Mouse (Mus musculus) midbrain, embryonic 12.5 days (tissue): ENCODE measurements around the gene Zbtb18. TPM values are rescaled to one million over a fixed set of nuclear protein-coding genes. Genes with fewer than 3 reads are reported as not detected.

Experiments used
- ATAC-seq: fragments of 200-750 bp; cut with Nextera tagmentation; 2 replicates; pipeline ENCODE4 v1.8.0; 2017; ENCODE audit warnings: low read depth, moderate TSS enrichment, moderate library complexity; ENCODE audit not compliant: low FRiP score
- H3K27ac ChIP-seq: fragments of 300-500 bp; sonication (generic); replicated peaks from 2 replicates; pipeline ENCODE4 v1.5.1; 2016; ENCODE audit warnings: mild to moderate bottlenecking
- H3K27me3 ChIP-seq: fragments of 300-500 bp; sonication (generic); 2 replicates; pipeline ENCODE4 v1.6.1; 2016; ENCODE audit warnings: mild to moderate bottlenecking
- H3K36me3 ChIP-seq: fragments of 300-500 bp; sonication (generic); 2 replicates; pipeline ENCODE4 v1.6.1; 2016
- H3K4me1 ChIP-seq: fragments of 300-500 bp; sonication (generic); 2 replicates; pipeline ENCODE4 v1.6.1; 2016
- H3K4me2 ChIP-seq: fragments of 300-500 bp; sonication (generic); replicated peaks from 2 replicates; pipeline ENCODE4 v1.6.1; 2016; ENCODE audit warnings: mild to moderate bottlenecking, moderate library complexity
- H3K4me3 ChIP-seq: fragments of 300-500 bp; sonication (generic); 2 replicates; pipeline ENCODE4 v1.5.1; 2016; ENCODE audit warnings: mild to moderate bottlenecking
- H3K9ac ChIP-seq: fragments of 300-500 bp; sonication (generic); replicated peaks from 2 replicates; pipeline ENCODE4 v1.6.1; 2016; ENCODE audit warnings: mild to moderate bottlenecking, moderate library complexity
- H3K9me3 ChIP-seq: fragments of 300-500 bp; sonication (generic); 2 replicates; pipeline ENCODE4 v1.6.1; 2016; ENCODE audit warnings: mild to moderate bottlenecking
- WGBS: fragments of 180-500 bp; shearing (Covaris S2); methylation state at CpG from one replicate; pipeline ENCODE4 v1.1.7; 2016; 5-methylcytosine and 5-hydroxymethylcytosine counted together
- polyA plus RNA-seq: library from polyadenylated mRNA; unstranded; fragments of >200 nt; fragmentation: Nextera tagmentation; extraction: Ambion mirVana; gene quantifications from 2 replicates; pipeline ENCODE4 v1.2.1, GENCODE M21; 2016

The Zbtb18 gene
- polyA plus RNA-seq, 1 experiment from 2014 or later: 11.9 TPM

- H3K9ac ChIP-seq: no peak overlapping the region
- H3K27ac ChIP-seq: no peak overlapping the region
- 75% methylated on average over 8 of the region's 8 CpGs for WGBS
- H3K27me3 ChIP-seq: no peaks in the 10 kb centered on the region
- no peaks in the 10 kb centered on the region for H3K9me3 ChIP-seq
- no peak overlapping the region for H3K4me2 ChIP-seq
- ATAC-seq: no peak
- 0 out of 2 replicates have a peak, but pooled peaks cover 3% of the 10 kb centered on the region for H3K4me1 ChIP-seq
- H3K4me3 ChIP-seq: no peak overlapping the region
- H3K36me3 ChIP-seq: no peaks in the 10 kb centered on the region
These were observed 25.0 kb downstream of the Zbtb18 start for GRCm38 (mm10) chr1:177467150-177467549.

DNA sequence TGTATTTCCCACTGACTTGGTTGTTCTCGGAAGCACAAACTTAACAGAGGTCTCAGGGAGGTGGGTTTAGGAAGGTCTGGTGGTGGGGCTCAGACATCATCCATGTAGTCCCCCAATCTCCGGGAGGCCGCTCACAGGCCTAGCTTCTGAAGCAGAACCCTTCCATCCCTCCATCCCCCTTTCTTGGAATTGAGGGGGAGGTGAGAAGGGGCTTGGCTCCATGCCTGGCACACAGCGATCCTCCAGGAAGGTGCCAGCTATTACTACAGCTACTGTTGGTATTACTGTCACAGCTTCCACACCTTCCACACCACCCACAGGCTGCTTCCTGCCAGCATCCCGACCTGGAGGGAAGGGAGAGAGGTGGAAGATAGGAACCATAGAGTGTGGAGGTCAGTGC lies 26.3 kb downstream of the Zbtb18 start:
- ATAC-seq: 0 out of 2 replicates have a peak, but pooled peaks have one; percentile 12
- H3K4me3 ChIP-seq: no peak overlapping the region
- H3K4me1 ChIP-seq: no peaks in the 10 kb centered on the region
- H3K9me3 ChIP-seq: no peaks in the 10 kb centered on the region
- H3K27me3 ChIP-seq: no peaks in the 10 kb centered on the region
- 90% methylated on average over 5 of the region's 5 CpGs for WGBS
- H3K27ac ChIP-seq: no peak overlapping the region
- H3K9ac ChIP-seq: no peak overlapping the region
- no peaks in the 10 kb centered on the region for H3K36me3 ChIP-seq
- H3K4me2 ChIP-seq: no peak overlapping the region

DNA sequence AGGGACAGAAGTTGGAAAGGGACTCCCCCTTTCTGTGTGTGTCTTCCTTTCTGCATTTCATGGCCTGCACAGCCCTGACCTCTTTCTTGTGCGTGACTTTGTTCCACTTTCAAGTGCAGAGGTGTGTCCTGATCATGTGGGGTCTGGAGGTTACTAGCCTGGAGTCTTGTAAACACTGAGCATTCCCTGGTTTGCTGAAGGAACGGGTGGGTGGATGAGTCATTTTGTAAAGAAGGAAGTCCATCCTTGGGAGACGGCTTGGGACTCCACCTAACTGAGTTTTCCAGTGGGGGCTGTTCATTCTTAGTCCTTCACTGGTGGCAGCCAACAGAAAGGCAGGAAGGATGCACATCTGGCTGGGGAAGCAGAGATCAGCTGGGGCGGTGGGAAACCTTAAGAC lies 27.9 kb downstream of the Zbtb18 start:
- Histone ChIP-seq H3K36me3 (no peaks in the 10 kb centered on the region), H3K4me2 (no peak overlapping the region)
- 79% methylated on average over 4 of the region's 4 CpGs for WGBS

DNA sequence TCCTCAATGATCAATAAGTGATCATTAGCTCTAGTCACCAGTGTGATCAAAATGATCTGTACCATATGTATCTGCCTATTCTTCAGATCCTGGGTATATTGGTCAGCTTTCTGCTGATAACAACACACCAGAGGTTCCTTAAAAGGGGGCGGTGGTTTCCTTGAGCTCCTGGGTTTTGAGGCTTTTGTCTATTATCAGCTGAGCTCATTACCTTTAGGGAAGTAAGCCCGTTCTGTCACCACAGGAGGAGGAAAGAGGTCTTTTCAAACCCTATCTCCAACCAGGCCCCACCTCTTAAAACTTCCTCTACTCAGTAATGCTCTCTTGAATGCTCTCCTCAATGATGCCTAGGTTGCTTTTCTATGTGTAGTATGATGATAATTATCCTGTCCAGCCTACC lies 28.8 kb downstream of the Zbtb18 start:
- H3K9ac ChIP-seq: no peak overlapping the region
- no peak overlapping the region for H3K4me3 ChIP-seq
- no peaks in the 10 kb centered on the region for H3K9me3 ChIP-seq
- 75% methylated on average over 2 of the region's 2 CpGs for WGBS
- H3K27ac ChIP-seq: no peak overlapping the region
- H3K4me1 ChIP-seq: no peaks in the 10 kb centered on the region
- no peak overlapping the region for H3K4me2 ChIP-seq
- no peaks in the 10 kb centered on the region for H3K36me3 ChIP-seq
- no peaks in the 10 kb centered on the region for H3K27me3 ChIP-seq
- no peak for ATAC-seq

More for the DNA sequence above, 27.9 kb downstream of the Zbtb18 start:
- Histone ChIP-seq H3K9ac (no peak overlapping the region), H3K4me3 (no peak overlapping the region), H3K4me1 (no peaks in the 10 kb centered on the region), H3K9me3 (no peaks in the 10 kb centered on the region), H3K27ac (no peak overlapping the region), H3K27me3 (no peaks in the 10 kb centered on the region)
- no peak for ATAC-seq

- WGBS: 88% methylated on average over 13 of the region's 13 CpGs
- no peak overlapping the region for H3K27ac ChIP-seq
- no peaks in the 10 kb centered on the region for H3K9me3 ChIP-seq
- H3K4me3 ChIP-seq: no peak overlapping the region
- no peak overlapping the region for H3K4me2 ChIP-seq
- no peak overlapping the region for H3K9ac ChIP-seq
- H3K27me3 ChIP-seq: no peaks in the 10 kb centered on the region
- ATAC-seq: no peak
- H3K36me3 ChIP-seq: no peaks in the 10 kb centered on the region
- no peaks in the 10 kb centered on the region; the same call in 1 of the 2 replicates for H3K4me1 ChIP-seq
These were observed 33.5 kb downstream of the Zbtb18 start for GRCm38 (mm10) chr1:177475542-177476197.

DNA sequence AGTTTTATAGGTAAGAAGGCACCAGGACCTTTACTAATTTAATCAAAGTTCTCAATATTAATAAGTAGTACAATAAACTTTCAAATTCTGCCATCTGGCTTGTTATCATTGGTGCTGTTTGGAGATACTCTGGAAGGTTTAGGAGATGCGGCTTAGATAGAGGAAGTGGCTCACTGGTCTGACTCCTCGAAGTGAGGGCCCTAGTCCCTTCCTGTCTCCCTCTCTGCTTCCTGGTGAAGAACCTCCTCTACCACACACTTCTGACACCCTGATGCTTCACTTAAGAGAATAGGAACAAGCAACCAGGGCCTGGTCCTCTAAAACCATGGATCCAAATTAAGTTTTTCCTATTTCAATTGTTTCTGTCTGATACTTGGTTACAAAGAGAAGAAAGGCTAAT lies 36.4 kb downstream of the Zbtb18 start:
- no peaks in the 10 kb centered on the region for H3K27me3 ChIP-seq
- no peak overlapping the region for H3K27ac ChIP-seq
- ATAC-seq: no peak
- no peak overlapping the region for H3K4me2 ChIP-seq
- 77% methylated on average over 2 of the region's 2 CpGs for WGBS
- H3K9ac ChIP-seq: no peak overlapping the region
- no peaks in the 10 kb centered on the region for H3K9me3 ChIP-seq
- H3K4me3 ChIP-seq: no peak overlapping the region
- H3K4me1 ChIP-seq: no peaks in the 10 kb centered on the region; the same call in 1 of the 2 replicates
- no peaks in the 10 kb centered on the region for H3K36me3 ChIP-seq

- 75% methylated on average over 10 of the region's 10 CpGs for WGBS
- Histone ChIP-seq H3K4me3 (no peak overlapping the region), H3K27ac (no peak overlapping the region), H3K4me2 (no peak overlapping the region), H3K36me3 (no peaks in the 10 kb centered on the region), H3K27me3 (no peaks in the 10 kb centered on the region), H3K9me3 (no peaks in the 10 kb centered on the region), H3K9ac (no peak overlapping the region), H3K4me1 (peaks cover 5% of the 10 kb centered on the region; the same call in 1 of the 2 replicates)
- ATAC-seq: no peak
These were observed 37.3 kb downstream of the Zbtb18 start for GRCm38 (mm10) chr1:177479356-177480004.

GRCm38 (mm10) chr1:177483612-177484011 lies 41.5 kb downstream of the Zbtb18 start:
- no peak overlapping the region for H3K9ac ChIP-seq
- H3K9me3 ChIP-seq: no peaks in the 10 kb centered on the region
- H3K36me3 ChIP-seq: no peaks in the 10 kb centered on the region
- no peak overlapping the region for H3K4me2 ChIP-seq
- no peak overlapping the region for H3K4me3 ChIP-seq
- ATAC-seq: no peak
- 95% methylated on average over 2 of the region's 2 CpGs for WGBS
- no peak overlapping the region for H3K27ac ChIP-seq
- no peaks in the 10 kb centered on the region for H3K27me3 ChIP-seq
- peaks cover 14% of the 10 kb centered on the region; the same call in 1 of the 2 replicates for H3K4me1 ChIP-seq

GRCm38 (mm10) chr1:177484280-177484679 lies 42.1 kb downstream of the Zbtb18 start:
- WGBS: 70% methylated on average over 7 of the region's 7 CpGs
- Histone ChIP-seq H3K4me1 (peaks cover 14% of the 10 kb centered on the region; the same call in 1 of the 2 replicates), H3K4me3 (no peak overlapping the region), H3K9ac (no peak overlapping the region), H3K27ac (no peak overlapping the region), H3K4me2 (no peak overlapping the region), H3K27me3 (no peaks in the 10 kb centered on the region), H3K9me3 (no peaks in the 10 kb centered on the region), H3K36me3 (no peaks in the 10 kb centered on the region)
- ATAC-seq: no peak

GRCm38 (mm10) chr1:177484680-177485079 lies 42.5 kb downstream of the Zbtb18 start:
- H3K4me3 ChIP-seq: no peak overlapping the region
- no peaks in the 10 kb centered on the region for H3K27me3 ChIP-seq
- peaks cover 14% of the 10 kb centered on the region; the same call in 1 of the 2 replicates for H3K4me1 ChIP-seq
- H3K4me2 ChIP-seq: no peak overlapping the region
- WGBS: 48% methylated on average over 7 of the region's 7 CpGs
- no peaks in the 10 kb centered on the region for H3K36me3 ChIP-seq
- H3K9ac ChIP-seq: no peak overlapping the region
- ATAC-seq: no peak; the same call in 1 of the 2 replicates
- no peak overlapping the region for H3K27ac ChIP-seq
- H3K9me3 ChIP-seq: no peaks in the 10 kb centered on the region

- Histone ChIP-seq H3K9me3 (no peaks in the 10 kb centered on the region), H3K9ac (no peak overlapping the region), H3K4me1 (peaks cover 10% of the 10 kb centered on the region; the same call in 1 of the 2 replicates), H3K4me2 (no peak overlapping the region), H3K27ac (no peak overlapping the region), H3K27me3 (no peaks in the 10 kb centered on the region), H3K4me3 (no peak overlapping the region), H3K36me3 (no peaks in the 10 kb centered on the region)
- WGBS: 81% methylated on average over 7 of the region's 7 CpGs
- no peak for ATAC-seq
These were observed 47.7 kb downstream of the Zbtb18 start for GRCm38 (mm10) chr1:177489844-177490243.

DNA sequence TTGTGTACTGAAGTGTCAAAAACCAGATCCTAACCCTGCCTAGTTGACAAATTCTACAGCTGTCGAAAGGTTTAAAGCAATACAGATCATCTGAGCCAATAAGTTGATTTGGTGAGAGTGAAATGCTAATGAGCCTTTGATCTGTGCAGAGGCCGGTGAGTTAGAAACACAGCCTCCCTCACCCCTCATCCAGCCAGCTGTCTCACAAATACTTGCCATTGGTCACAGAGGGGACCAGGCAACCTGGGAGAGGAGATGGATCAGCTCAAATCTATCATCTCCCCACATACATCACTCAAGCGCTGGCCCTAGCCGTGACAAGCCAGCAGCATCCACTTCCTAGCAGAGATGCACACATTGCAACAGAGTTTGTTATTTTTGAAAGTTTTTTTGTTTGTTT lies 48.7 kb downstream of the Zbtb18 start:
- no peak for ATAC-seq
- Histone ChIP-seq H3K36me3 (no peaks in the 10 kb centered on the region), H3K4me2 (no peak overlapping the region), H3K9me3 (no peaks in the 10 kb centered on the region), H3K9ac (no peak overlapping the region), H3K27me3 (no peaks in the 10 kb centered on the region), H3K4me1 (0 out of 2 replicates have a peak, but pooled peaks cover 4% of the 10 kb centered on the region), H3K4me3 (no peak overlapping the region), H3K27ac (no peak overlapping the region)
- WGBS: 32% methylated on average over 4 of the region's 4 CpGs
